Mouse (Mus musculus): Measurements from ENCODE around the gene Exoc4. TPM values are rescaled to one million over a fixed set of nuclear protein-coding genes. Genes with fewer than 3 reads are reported as not detected.

The Exoc4 gene
- polyA plus RNA-seq, 1 experiment from 2014 or later: 26.9 TPM

- no peak for DNase-seq (ENCODE audit: low spot score)
Observed at GRCm38 (mm10) chr6:33836048-33836780, 587.3 kb downstream of the Exoc4 start.

GRCm38 (mm10) chr6:33842901-33843300, 594.0 kb downstream of the Exoc4 start:
- DNase-seq (ENCODE audit: low spot score): no peak

DNA sequence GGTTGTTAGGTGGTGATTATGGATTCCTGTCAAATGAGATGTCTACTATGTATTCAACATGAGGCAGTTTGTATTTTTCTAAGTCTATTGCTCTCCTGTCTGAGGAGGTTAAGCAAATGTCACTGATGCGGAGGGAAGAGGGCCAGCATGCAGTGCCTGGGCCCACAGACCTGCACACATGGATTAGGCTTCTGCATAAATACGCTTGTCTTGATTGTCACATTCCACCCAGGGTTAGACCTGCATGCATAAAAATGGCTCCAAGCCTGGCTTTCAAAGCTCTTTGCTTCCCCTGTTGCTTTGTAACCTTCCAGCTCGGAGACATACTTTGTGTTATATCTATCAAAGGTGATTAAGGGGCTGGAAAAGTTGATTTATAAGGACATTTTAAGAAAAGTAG, 610.2 kb downstream of the Exoc4 start:
- DNase-seq (ENCODE audit: low spot score): no peak

GRCm38 (mm10) chr6:33865752-33866151, 616.9 kb downstream of the Exoc4 start:
- no peak for DNase-seq (ENCODE audit: low spot score)

GRCm38 (mm10) chr6:33866901-33867580, 618.2 kb downstream of the Exoc4 start:
- DNase-seq (ENCODE audit: low spot score): no peak

DNA sequence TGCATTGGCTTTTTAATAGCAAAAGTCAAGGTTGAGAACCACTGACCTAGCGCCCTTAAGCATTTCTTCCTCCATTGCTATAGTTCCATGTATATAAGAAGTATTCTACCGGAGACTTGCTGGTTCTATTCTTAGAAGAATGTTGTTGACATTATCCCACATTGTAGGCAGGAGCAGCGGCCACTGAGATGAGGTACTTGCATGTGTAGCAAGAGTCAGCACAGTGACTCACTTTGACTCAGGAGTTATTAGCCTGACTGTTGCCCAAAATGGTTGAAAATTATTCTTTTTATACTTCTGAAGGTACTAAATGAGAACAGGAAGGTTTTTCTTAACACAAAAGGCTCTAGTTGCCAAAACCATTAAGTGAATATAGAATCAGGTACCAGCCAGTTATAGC, 620.4 kb downstream of the Exoc4 start:
- DNase-seq (ENCODE audit: low spot score): no peak

DNA sequence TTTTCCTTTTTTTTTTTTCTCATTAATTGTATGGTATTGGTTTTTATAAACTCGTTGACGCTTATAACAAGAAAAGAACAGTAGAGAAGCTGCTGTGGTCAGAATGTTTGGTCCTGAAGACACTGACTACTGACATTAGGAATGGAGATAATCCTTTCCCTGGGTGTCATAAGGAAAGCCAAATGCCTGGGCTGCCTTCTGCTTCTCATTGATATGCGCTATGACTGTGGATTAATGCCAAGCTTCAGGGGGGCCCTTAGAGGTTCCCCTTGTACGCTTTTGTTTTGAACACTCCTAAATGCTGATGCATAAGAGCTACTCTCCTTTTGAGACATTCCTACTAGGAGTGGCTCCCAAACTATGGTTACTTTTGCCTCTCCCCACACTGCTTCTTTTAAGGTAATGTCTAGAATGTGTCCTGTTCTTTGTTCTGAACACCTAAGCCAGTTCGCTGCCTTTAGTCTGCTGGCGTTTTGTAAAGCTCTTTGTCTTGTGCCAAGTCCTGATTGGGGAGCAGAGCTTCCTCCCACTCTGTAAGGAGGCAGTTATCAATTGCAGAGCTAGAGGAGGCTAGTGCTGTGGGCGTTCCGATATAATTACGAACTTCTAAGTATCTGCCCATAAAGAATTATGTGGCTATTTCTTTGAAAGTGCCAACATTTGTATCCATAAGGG, 621.7 kb downstream of the Exoc4 start:
- DNase-seq (ENCODE audit: low spot score): no peak

GRCm38 (mm10) chr6:33871286-33871685, 622.4 kb downstream of the Exoc4 start:
- DNase-seq (ENCODE audit: low spot score): no peak

- DNase-seq (ENCODE audit: low spot score): no peak
Observed at GRCm38 (mm10) chr6:33872192-33872591, 623.3 kb downstream of the Exoc4 start.

- no peak for DNase-seq (ENCODE audit: low spot score)
Observed at GRCm38 (mm10) chr6:33873000-33873399, 624.1 kb downstream of the Exoc4 start.

- DNase-seq (ENCODE audit: low spot score): no peak
Observed at GRCm38 (mm10) chr6:33874291-33875014, 625.6 kb downstream of the Exoc4 start.

DNA sequence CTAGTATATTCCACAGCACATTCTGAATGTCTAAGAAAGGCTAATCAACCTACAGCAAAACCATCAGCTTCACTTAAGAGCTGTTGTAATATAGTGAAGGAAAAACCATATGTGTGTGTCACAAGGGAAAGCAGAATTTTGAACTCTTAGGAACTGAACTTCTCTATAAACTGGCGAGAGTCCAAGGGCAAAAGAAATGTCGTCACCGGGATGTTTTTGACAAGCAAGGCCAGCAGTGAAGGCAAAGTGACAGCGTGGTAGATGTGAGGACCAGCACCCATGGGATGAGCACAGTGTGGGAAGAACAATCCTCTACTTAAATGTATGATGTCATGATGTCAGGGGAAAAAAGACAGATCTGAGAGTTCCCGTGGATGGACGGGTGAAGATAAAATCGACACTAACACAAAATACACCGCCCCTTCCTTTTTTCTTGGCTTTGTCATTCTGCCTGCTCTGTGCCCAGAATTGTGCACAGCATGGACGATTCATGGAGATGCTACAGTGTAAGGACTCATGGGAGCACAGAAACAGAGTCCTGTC, 635.3 kb downstream of the Exoc4 start:
- DNase-seq (ENCODE audit: low spot score): no peak

- no peak for DNase-seq (ENCODE audit: low spot score)
Observed at GRCm38 (mm10) chr6:33886941-33887340, 638.1 kb downstream of the Exoc4 start.

- no peak for DNase-seq (ENCODE audit: low spot score)
Observed at GRCm38 (mm10) chr6:33890926-33891325, 642.0 kb downstream of the Exoc4 start.

- no peak for DNase-seq (ENCODE audit: low spot score)
Observed at GRCm38 (mm10) chr6:33892142-33892541, 643.3 kb downstream of the Exoc4 start.

GRCm38 (mm10) chr6:33899973-33900372, 651.1 kb downstream of the Exoc4 start:
- DNase-seq (ENCODE audit: low spot score): no peak

- no peak for DNase-seq (ENCODE audit: low spot score)
Observed at GRCm38 (mm10) chr6:33900615-33901014, 651.7 kb downstream of the Exoc4 start.

- peak; percentile 9 for DNase-seq (ENCODE audit: low spot score)
Observed at GRCm38 (mm10) chr6:33905099-33905498, 656.2 kb downstream of the Exoc4 start.

- no peak for DNase-seq (ENCODE audit: low spot score)
Observed at GRCm38 (mm10) chr6:33910671-33911070, 661.8 kb downstream of the Exoc4 start.

DNA sequence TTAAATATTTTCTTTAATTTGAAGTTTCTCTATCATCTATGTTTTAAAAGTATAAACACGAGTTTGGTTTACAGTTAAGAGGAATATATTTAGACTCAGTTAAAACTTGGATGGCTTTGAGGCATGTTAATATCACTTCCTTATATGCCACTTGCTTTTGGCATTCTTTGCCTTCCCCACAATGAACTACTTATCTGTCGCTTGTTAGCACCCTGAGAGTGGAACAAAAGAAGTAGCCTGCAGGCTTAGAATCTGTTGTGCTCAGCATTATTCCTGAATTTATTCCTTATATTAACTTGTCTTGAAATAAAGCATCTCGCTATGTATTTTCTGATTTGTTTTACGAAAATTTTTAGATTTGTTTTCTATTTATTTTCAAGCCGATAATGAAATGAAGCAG, 664.2 kb downstream of the Exoc4 start:
- DNase-seq (ENCODE audit: low spot score): no peak

DNA sequence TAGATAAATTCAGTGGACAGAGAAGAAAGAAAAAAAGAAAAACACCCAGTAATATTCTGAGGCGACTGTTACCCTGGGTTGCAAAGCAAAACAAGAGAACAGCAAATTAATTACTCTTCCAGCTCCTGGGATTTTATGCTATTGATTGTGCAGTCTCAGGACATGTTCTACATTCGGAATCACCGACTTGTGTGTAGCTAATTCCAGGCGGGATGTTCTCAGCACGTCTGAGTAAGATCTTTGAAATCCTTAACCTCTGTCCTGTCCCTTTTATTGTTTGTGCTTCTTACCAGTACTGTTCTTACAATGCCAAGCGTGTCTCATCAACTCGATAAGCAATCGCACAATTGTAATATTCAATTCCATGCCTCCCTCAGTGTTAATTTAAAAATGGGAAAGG, 664.6 kb downstream of the Exoc4 start:
- DNase-seq (ENCODE audit: low spot score): no peak
